Comparison of ENCODE assay signal across 7 mouse cellular contexts in the genomic region with DNA sequence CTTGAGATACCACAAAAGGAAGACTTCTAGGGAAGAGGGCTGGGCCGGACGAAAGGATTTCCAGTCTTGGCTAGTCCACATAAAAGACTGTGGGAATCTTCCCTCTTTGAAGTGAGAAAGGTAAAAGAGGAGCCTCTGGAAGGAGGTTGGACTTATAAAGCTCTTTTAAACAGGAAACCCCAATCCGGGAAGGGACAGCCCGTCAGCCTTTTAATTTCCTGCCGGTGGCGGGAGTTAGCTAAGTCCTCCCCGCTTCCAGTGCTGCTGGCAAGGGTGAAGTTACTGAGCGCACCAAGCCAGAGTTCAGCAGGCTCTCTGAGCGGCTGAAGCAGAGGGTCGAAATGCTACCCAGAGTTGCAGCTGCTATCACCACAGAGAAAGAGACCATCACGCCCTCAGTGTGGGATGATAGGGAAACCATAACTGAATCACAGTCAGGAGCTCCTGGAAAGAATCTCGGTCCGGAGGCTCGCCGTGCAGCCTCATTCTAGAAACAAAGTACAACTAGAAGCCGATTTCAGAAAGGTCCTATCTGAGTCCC.
A peak's percentile ranks its signal among the peaks of the same experiment; 100 is the strongest.
DNase-seq lines count a peak whose midpoint lies in the region; ATAC-seq and TF ChIP-seq lines count a peak whose summit lies in the region.

No protein-coding gene starts in this region.

- no peaks in the 10 kb centered on the region for H3K4me1 ChIP-seq in ES-Bruce4 (ENCODE audit: control insufficient read depth, insufficient read depth, low read length)
- peaks cover 8% of the 10 kb centered on the region; the same call in 1 of the 2 replicates for H3K4me1 ChIP-seq in hindbrain, embryonic 14.5 days (replicated peaks; ENCODE audit: control insufficient read depth, insufficient read depth, low read length)
- peaks cover 5% of the 10 kb centered on the region; the same call in 1 of the 2 replicates for H3K4me1 ChIP-seq in liver, adult 2 months (ENCODE audit: control insufficient read depth, insufficient read depth, low read length)

- H3K4me3 ChIP-seq in ES-Bruce4 (ENCODE audit: low read depth, low read length): peak overlapping the region; percentile 85
- H3K4me3 ChIP-seq in gastrocnemius, adult 2 months: peak overlapping the region; percentile 92
- peak overlapping the region; percentile 61 for H3K4me3 ChIP-seq in hindbrain, embryonic 14.5 days (replicated peaks; ENCODE audit: low read length)
- peak overlapping the region; percentile 70 for H3K4me3 ChIP-seq in liver, adult 2 months (ENCODE audit: insufficient read depth, low read depth, low read length)

- TF ChIP-seq POLR2A in ES-Bruce4 (IDR thresholded peaks at IDR 0.05; ENCODE audit: insufficient read depth, low read length): no peak
- TF ChIP-seq POLR2A in liver, adult 2 months (IDR thresholded peaks at IDR 0.05; ENCODE audit: extremely low read depth, insufficient read depth, low read length): no peak

- no peaks in the 10 kb centered on the region for H3K36me3 ChIP-seq in ES-Bruce4 (ENCODE audit: control insufficient read depth, insufficient read depth, low read length, poor library complexity, severe bottlenecking)
- no peaks in the 10 kb centered on the region for H3K36me3 ChIP-seq in hindbrain, embryonic 14.5 days (replicated peaks; ENCODE audit: control insufficient read depth, insufficient read depth)
- H3K36me3 ChIP-seq in liver, adult 2 months (ENCODE audit: control insufficient read depth, insufficient read depth, low read length): no peaks in the 10 kb centered on the region

- peaks cover 2% of the 10 kb centered on the region; the same call in 1 of the 2 replicates for H3K27me3 ChIP-seq in ES-Bruce4 (ENCODE audit: control insufficient read depth, insufficient read depth, low read length, poor library complexity, severe bottlenecking)
- H3K27me3 ChIP-seq in hindbrain, embryonic 14.5 days (ENCODE audit: control insufficient read depth, insufficient read depth, low read length): 0 out of 2 replicates have a peak, but pooled peaks cover 5% of the 10 kb centered on the region
- no peaks in the 10 kb centered on the region for H3K27me3 ChIP-seq in liver, adult 2 months (ENCODE audit: control insufficient read depth, insufficient read depth, low read length)

- no peaks in the 10 kb centered on the region for H3K9me3 ChIP-seq in ES-Bruce4 (replicated peaks; ENCODE audit: control insufficient read depth, insufficient read depth, low read length, poor library complexity, severe bottlenecking)
- H3K9me3 ChIP-seq in hindbrain, embryonic 14.5 days (ENCODE audit: control insufficient read depth, low read length): no peaks in the 10 kb centered on the region

- 0 out of 2 replicates have a peak, but pooled peaks have one; percentile 28 for ATAC-seq in hindbrain, embryonic 14.5 days (ENCODE audit: low FRiP score)

- peak; percentile 72 for DNase-seq in adrenal gland, adult 2 months
- peak; percentile 52 for DNase-seq in gastrocnemius, adult 2 months
- peak; percentile 54 for DNase-seq in hindbrain, embryonic 14.5 days (ENCODE audit: low spot score)
- peak; percentile 25 for DNase-seq in liver, adult 2 months (ENCODE audit: extremely low read depth, low read depth, low spot score)
- peak; percentile 62 for DNase-seq in neural tube, embryonic 10.5 days (ENCODE audit: extremely low spot score, low spot score)
- DNase-seq in frontal cortex, postnatal 25 days (ENCODE audit: low spot score in 2 of 2): no peak

- H3K79me2 ChIP-seq in liver, adult 2 months (ENCODE audit: control insufficient read depth, insufficient read depth, low read length): peaks cover 10% of the 10 kb centered on the region

- H3K9ac ChIP-seq in ES-Bruce4 (ENCODE audit: low read depth, poor library complexity, severe bottlenecking): peak overlapping the region; percentile 57
- H3K9ac ChIP-seq in hindbrain, embryonic 14.5 days: peak overlapping the region; percentile 66
- H3K9ac ChIP-seq in liver, adult 2 months (ENCODE audit: low read depth, low read length): peak overlapping the region; percentile 91

- no peak for TF ChIP-seq EP300 in ES-Bruce4 (IDR thresholded peaks at IDR 0.05; ENCODE audit: insufficient read depth, low read depth, low read length)

- H3K4me2 ChIP-seq in hindbrain, embryonic 14.5 days (replicated peaks): peak overlapping the region; percentile 91

- intact Hi-C loops in gastrocnemius, adult 2 months (cut with DNase I): loop anchor here (10.0 kb wide), 1 partner anchor 89 kb away; no protein-coding TSS in a partner anchor

- no peak for TF ChIP-seq CTCF in ES-Bruce4 (IDR thresholded peaks at IDR 0.05; ENCODE audit: low read depth, low read length)
- no peak for TF ChIP-seq CTCF in gastrocnemius, adult 2 months (IDR thresholded peaks at IDR 0.05)
- no peak for TF ChIP-seq CTCF in liver, adult 2 months (IDR thresholded peaks at IDR 0.05; ENCODE audit: low read depth, low read length)

- no peak overlapping the region for H3K27ac ChIP-seq in ES-Bruce4 (ENCODE audit: insufficient read depth, low read length)
- peak overlapping the region; percentile 92 for H3K27ac ChIP-seq in gastrocnemius, adult 2 months
- peak overlapping the region; percentile 23 for H3K27ac ChIP-seq in hindbrain, embryonic 14.5 days
- H3K27ac ChIP-seq in liver, adult 2 months (replicated peaks; ENCODE audit: insufficient read depth, low read depth, low read length): peak overlapping the region; percentile 72

- WGBS in hindbrain, embryonic 14.5 days: 1% methylated on average over 16 of the region's 16 CpGs
- 17% methylated on average over 16 of the region's 16 CpGs for WGBS in liver, adult 2 months

Comparison
In these comparisons a context has a peak if more than half of its experiments do, and no peak if none do; other contexts are left out.
1. DNase-seq: peak in adrenal gland, adult 2 months (single experiment), gastrocnemius, adult 2 months (single experiment), hindbrain, embryonic 14.5 days (single experiment), liver, adult 2 months (single experiment) and neural tube, embryonic 10.5 days (single experiment); none in frontal cortex, postnatal 25 days (0 of 2).
2. Peak in every context shown above with its lines, with median percentiles within 50 percentile points of each other: H3K4me3 ChIP-seq and H3K9ac ChIP-seq.